Mouse (Mus musculus) heart, postnatal 4 days (tissue): Measurements from ENCODE around the gene 1700029F12Rik. TPM values are rescaled to one million over a fixed set of nuclear protein-coding genes. Genes with fewer than 3 reads are reported as not detected.
"Not testable (repeated sequence)": the region's sequence is repeated elsewhere in the genome, so short reads cannot be mapped to it uniquely, and the experiment has no call there.

ENCODE experiments used
- DNase-seq: peaks from one replicate; pipeline ENCODE4 v3.0.0; 2021
- total RNA-seq, 2 experiments: library from RNA; stranded (reverse); gene quantifications; 2 replicates each; pipeline ENCODE4 v1.2.3; 2021

The 1700029F12Rik gene
- not detected for total RNA-seq

GRCm38 (mm10) chr13:97034262-97034661, at the start of gene 1700029F12Rik:
TSS of gene 1700029F12Rik (minus strand) at chr13:97034362.
- no peak for DNase-seq

- no peak for DNase-seq
Measured at GRCm38 (mm10) chr13:97082432-97082831, 48.3 kb upstream of the 1700029F12Rik start.

- DNase-seq, result no peak
Measured at GRCm38 (mm10) chr13:97080615-97081014, 46.5 kb upstream of the 1700029F12Rik start.

- DNase-seq, result no peak
Measured at GRCm38 (mm10) chr13:97080201-97080600, 46.0 kb upstream of the 1700029F12Rik start.

- DNase-seq, result no peak
Measured at GRCm38 (mm10) chr13:97077556-97077955, 43.4 kb upstream of the 1700029F12Rik start.

GRCm38 (mm10) chr13:97073497-97073896, 39.3 kb upstream of the 1700029F12Rik start:
- no peak for DNase-seq

- peak; percentile 21 for DNase-seq
Measured at GRCm38 (mm10) chr13:97071626-97072241, 37.6 kb upstream of the 1700029F12Rik start.

- peak; percentile 19 for DNase-seq
Measured at GRCm38 (mm10) chr13:97070931-97071625, 36.9 kb upstream of the 1700029F12Rik start.

- DNase-seq, result no peak
Measured at GRCm38 (mm10) chr13:97068151-97068550, 34.0 kb upstream of the 1700029F12Rik start.

- no peak for DNase-seq
Measured at GRCm38 (mm10) chr13:97067691-97068090, 33.5 kb upstream of the 1700029F12Rik start.

GRCm38 (mm10) chr13:97066649-97067550, 32.7 kb upstream of the 1700029F12Rik start, which contains the start of gene Fam169a:
TSS of gene Fam169a (plus strand) at chr13:97067286.
- no peak for DNase-seq

- not testable (repeated sequence) for DNase-seq
Measured at GRCm38 (mm10) chr13:97064844-97065621, 30.9 kb upstream of the 1700029F12Rik start.

GRCm38 (mm10) chr13:97064413-97064812, 30.3 kb upstream of the 1700029F12Rik start:
- DNase-seq, result no peak

GRCm38 (mm10) chr13:97063431-97063830, 29.3 kb upstream of the 1700029F12Rik start:
- DNase-seq, result no peak

GRCm38 (mm10) chr13:97062151-97062550, 28.0 kb upstream of the 1700029F12Rik start:
- no peak for DNase-seq

GRCm38 (mm10) chr13:97060331-97060730, 26.2 kb upstream of the 1700029F12Rik start:
- DNase-seq, result no peak

- no peak for DNase-seq
Measured at GRCm38 (mm10) chr13:97059746-97060145, 25.6 kb upstream of the 1700029F12Rik start.

GRCm38 (mm10) chr13:97057817-97058216, 23.7 kb upstream of the 1700029F12Rik start:
- no peak for DNase-seq

GRCm38 (mm10) chr13:97053844-97054243, 19.7 kb upstream of the 1700029F12Rik start:
- DNase-seq, result peak; percentile 62

GRCm38 (mm10) chr13:97052667-97053066, 18.5 kb upstream of the 1700029F12Rik start:
- DNase-seq, result peak; percentile 80

GRCm38 (mm10) chr13:97051158-97051557, 17.0 kb upstream of the 1700029F12Rik start:
- DNase-seq, result peak; percentile 20

GRCm38 (mm10) chr13:97030075-97030474, 4.1 kb downstream of the 1700029F12Rik start:
- DNase-seq, result no peak
